Mouse (Mus musculus) Patski (cell line): ENCODE measurements at regions not wholly inside any gene's neighbourhood (a gene's known extent, or its start where the extent isn't known, plus 50 kb on each side); places are given as distances from the start of the nearest gene placed in this dataset.

Source experiments
- ATAC-seq: fragments of 100-300 bp; one replicate; pipeline ENCODE4 v1.8.0; 2021
- CTCF ChIA-PET: fragments of 350-600 bp; sonication (Branson Sonifier 250); formaldehyde crosslinking; loops from one replicate; lab custom pipeline; 2022; ENCODE audit warnings: inconsistent platforms; lab: Charles Lee
- POLR2A ChIA-PET: fragments of 350-600 bp; sonication (Branson Sonifier 250); formaldehyde crosslinking; loops from one replicate; lab custom pipeline; 2022; ENCODE audit warnings: antibody characterized with exemption, inconsistent platforms; lab: Charles Lee
- DNase-seq: peaks from one replicate; pipeline ENCODE4 v3.0.0-alpha.2; 2011; ENCODE audit warnings: low read depth, low spot score
- H3K27me3 ChIP-seq: fragments of 371-371 bp; one replicate; pipeline ENCODE4 v1.5.1; 2021
- CTCF ChIP-seq: fragments of 100-300 bp; IDR thresholded peaks from one replicate; pipeline ENCODE4 v1.5.1; 2021
- in situ Hi-C: fragments of 300-500 bp; cut with MboI; formaldehyde crosslinking; loops from 3 replicates; pipeline ENCODE4 v1.11.1; 2018; ENCODE audit warnings: low pct_unique_long_range_greater_than_20kb, mixed read lengths

- peak; percentile 90 for DNase-seq
- POLR2A ChIA-PET, result no interaction called here
- no peak for TF ChIP-seq CTCF
- CTCF ChIA-PET, result interaction anchor here (0.7 to 0.9 kb wide), 2 partner anchors 11 to 26 kb away, joined by 3 to 4 read pairs; no protein-coding TSS in a partner anchor
- in situ Hi-C loops, result no loop called here
- H3K27me3 ChIP-seq, result no peaks in the 10 kb centered on the region
- peak; percentile 99 for ATAC-seq
Observed at GRCm38 (mm10) chr6:18639712-18640383, 125.2 kb upstream of the Cttnbp2 start.

DNA sequence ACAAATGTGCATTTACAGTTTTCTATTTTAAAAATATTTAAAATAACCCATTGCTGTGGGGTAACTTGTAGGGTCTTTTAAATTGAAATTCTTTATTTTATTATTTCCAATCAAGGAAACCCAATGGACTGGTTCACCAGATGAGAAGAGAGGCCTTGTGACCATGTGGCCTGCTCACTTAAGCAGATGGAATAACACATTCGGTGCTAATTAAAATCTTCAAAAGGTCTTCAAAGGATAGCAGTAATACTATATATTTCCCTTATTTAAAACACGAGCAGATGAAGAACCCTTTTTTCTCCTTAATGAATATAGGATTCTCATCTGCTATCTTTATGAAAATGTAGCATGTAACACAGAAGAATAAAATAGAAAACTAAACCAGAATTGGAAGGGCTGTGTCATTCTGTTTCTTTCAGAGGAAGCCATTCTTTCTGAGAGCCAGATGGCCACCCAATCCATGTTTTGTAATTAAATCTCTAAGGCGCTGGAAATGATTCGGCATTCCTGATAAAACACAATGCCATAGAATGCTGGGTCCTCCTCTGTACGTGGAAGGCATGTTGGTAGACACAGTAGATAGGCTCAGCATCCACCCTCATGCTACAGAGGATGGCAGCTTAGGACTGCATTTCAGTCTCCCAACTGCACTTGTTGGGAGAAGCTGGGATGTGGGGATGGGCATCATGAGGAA, 134.4 kb upstream of the Cttnbp2 start:
- in situ Hi-C loops, result no loop called here

GRCm38 (mm10) chr6:18651319-18651718, 136.7 kb upstream of the Cttnbp2 start:
- ChIA-PET CTCF (no interaction called here), POLR2A (no interaction called here)
- no peak for DNase-seq
- H3K27me3 ChIP-seq, result no peaks in the 10 kb centered on the region
- no peak for TF ChIP-seq CTCF
- in situ Hi-C loops, result no loop called here
- no peak for ATAC-seq

More for the DNA sequence above, 134.4 kb upstream of the Cttnbp2 start:
- ChIA-PET POLR2A (no interaction called here), CTCF (no interaction called here)
- no peak for DNase-seq
- no peak for ATAC-seq
- H3K27me3 ChIP-seq, result no peaks in the 10 kb centered on the region
- TF ChIP-seq CTCF, result no peak

DNA sequence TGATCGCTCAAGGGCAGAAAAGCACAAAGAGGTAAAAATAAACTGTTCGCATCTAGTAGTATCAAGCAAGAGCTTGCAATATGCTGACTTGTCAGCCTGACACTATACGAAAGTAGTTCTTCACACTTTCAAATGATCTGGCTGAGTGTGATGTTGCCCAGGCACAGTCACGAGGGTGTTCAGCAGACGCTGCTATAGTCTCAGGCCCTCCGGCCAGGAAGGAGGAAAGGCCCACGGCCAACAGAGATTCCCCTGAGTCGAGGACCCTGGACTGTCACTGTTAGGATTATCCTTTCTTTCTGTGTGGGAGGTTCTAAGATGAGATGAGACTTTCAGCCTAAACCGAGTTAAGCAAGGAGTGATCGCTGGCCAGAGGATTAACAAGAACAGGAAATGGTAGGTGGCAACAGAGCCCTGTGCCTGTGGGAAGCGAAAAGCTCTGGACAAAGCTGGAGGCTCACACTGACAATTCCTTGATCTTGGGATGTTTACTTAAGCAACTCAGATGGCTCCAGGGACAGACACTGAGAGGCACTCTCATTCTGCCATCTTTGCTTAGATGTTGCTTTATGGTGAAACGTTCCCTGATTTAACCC, 137.5 kb upstream of the Cttnbp2 start:
- DNase-seq (no peak), ATAC-seq (no peak)
- in situ Hi-C loops, result no loop called here
- TF ChIP-seq CTCF, result no peak
- no peaks in the 10 kb centered on the region for H3K27me3 ChIP-seq
- ChIA-PET POLR2A (no interaction called here), CTCF (no interaction called here)

DNA sequence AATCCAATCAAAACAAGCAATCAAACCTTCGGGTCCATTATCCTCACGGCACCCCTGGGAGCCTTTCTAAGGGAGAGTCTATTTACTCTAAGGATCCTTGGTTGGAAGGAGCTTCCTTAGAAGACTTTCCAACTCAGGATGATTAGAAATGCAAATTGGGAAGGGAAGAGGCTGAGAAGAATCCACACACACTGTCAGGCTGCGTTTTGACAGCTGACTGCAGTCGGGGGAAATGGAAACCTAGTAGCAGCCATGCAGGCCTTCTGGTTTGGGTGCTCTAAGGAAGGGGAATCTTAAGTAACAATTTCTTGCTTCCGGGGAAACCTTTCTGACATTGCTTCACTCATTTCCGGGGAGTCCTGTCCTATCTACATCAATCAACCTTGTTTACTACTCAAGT, 139.6 kb upstream of the Cttnbp2 start:
- TF ChIP-seq CTCF, result no peak
- ChIA-PET POLR2A (no interaction called here), CTCF (no interaction called here)
- DNase-seq (no peak), ATAC-seq (no peak)
- in situ Hi-C loops, result no loop called here
- H3K27me3 ChIP-seq, result no peaks in the 10 kb centered on the region

- ChIA-PET CTCF (interaction anchor here (1.6 kb wide), 1 partner anchor 23 kb away, joined by 3 read pairs; no protein-coding TSS in a partner anchor), POLR2A (interaction anchor here (0.6 kb wide), 1 partner anchor 303 kb away, joined by 3 read pairs; no protein-coding TSS in a partner anchor)
- TF ChIP-seq CTCF, result no peak
- ATAC-seq (no peak), DNase-seq (no peak)
- in situ Hi-C loops, result no loop called here
- no peaks in the 10 kb centered on the region for H3K27me3 ChIP-seq
Observed at GRCm38 (mm10) chr6:18656202-18656601, 141.6 kb upstream of the Cttnbp2 start.

- no peaks in the 10 kb centered on the region for H3K27me3 ChIP-seq
- CTCF ChIA-PET, result interaction anchor here (1.6 kb wide), 1 partner anchor 24 kb away, joined by 3 read pairs; no protein-coding TSS in a partner anchor
- TF ChIP-seq CTCF, result no peak
- in situ Hi-C loops, result no loop called here
- DNase-seq (no peak), ATAC-seq (no peak)
- POLR2A ChIA-PET, result no interaction called here
Observed at GRCm38 (mm10) chr6:18656772-18657401, 142.2 kb upstream of the Cttnbp2 start.

- ChIA-PET POLR2A (no interaction called here), CTCF (interaction anchor here (1.2 kb wide), 1 partner anchor 25 kb away, joined by 3 read pairs; no protein-coding TSS in a partner anchor)
- in situ Hi-C loops, result no loop called here
- ATAC-seq, result no peak
- H3K27me3 ChIP-seq, result peaks cover 15% of the 10 kb centered on the region
- DNase-seq, result no peak
- no peak for TF ChIP-seq CTCF
Observed at GRCm38 (mm10) chr6:18664687-18665086, 150.0 kb upstream of the Cttnbp2 start.

DNA sequence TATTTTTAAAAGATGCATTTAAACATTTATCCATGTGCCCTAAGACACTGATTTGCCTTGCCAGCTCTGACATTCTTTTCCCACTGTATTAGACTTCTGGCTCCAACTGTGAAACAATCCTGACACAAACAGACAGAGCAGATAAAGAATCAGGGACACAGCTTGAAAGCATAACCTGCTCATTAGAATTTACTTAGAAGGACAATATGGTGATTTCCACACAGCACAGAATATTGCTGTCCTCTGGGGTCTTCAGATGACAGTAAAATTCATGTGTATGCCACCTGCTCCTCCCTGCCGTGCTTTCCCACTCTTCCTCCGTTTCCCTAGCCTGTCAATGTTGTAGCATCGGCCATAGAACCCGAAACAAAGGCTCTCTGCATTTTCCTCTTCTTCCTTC, 151.3 kb upstream of the Cttnbp2 start:
- TF ChIP-seq CTCF, result no peak
- POLR2A ChIA-PET, result no interaction called here
- CTCF ChIA-PET, result no interaction called here
- in situ Hi-C loops, result no loop called here
- H3K27me3 ChIP-seq, result peaks cover 15% of the 10 kb centered on the region
- ATAC-seq (no peak), DNase-seq (no peak)

DNA sequence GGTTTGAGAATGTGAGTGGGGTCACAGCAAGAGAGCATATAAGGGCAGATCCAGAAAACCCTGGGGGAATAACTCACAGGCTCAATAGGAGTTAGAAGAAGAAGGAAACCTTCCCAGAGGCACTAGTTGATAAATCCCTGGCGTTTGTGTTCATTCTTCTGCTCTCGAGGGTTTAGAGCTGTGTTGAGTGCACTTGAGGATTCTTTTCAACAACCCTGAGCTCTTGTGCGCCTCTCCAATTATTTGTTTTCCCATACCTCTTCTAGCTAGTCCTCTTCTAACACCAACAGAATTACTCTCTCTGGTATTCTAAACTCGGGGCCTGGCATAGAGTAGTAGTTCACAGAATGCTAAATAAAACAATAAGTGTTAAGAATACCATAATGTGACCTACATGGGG, 151.9 kb upstream of the Cttnbp2 start:
- DNase-seq (no peak), ATAC-seq (no peak)
- CTCF ChIA-PET, result no interaction called here
- POLR2A ChIA-PET, result no interaction called here
- TF ChIP-seq CTCF, result no peak
- in situ Hi-C loops, result no loop called here
- peaks cover 15% of the 10 kb centered on the region for H3K27me3 ChIP-seq
